ENCODE assay signal across 20 mouse cellular contexts in genomic region chr8:88948981-88949380, GRCm38 (mm10).
A peak's percentile ranks its signal among the peaks of the same experiment; 100 is the strongest.
DNase-seq lines count a peak whose midpoint lies in the region; ATAC-seq and TF ChIP-seq lines count a peak whose summit lies in the region.
"Had no signal": no experiment of that assay in that cellular context is flagged by ENCODE, and none has a peak within 500 bp of the region (broad histone marks: within the 10 kb centered on the region; RNA-seq: fewer than 3 reads in every experiment).

No protein-coding gene starts in this region.

- H3K27ac ChIP-seq in forebrain, postnatal 0 days (ENCODE audit: low read depth, low read length): no peak overlapping the region
- no peak overlapping the region for H3K27ac ChIP-seq in forebrain, embryonic 16.5 days (ENCODE audit: low read length)
- H3K27ac ChIP-seq in hindbrain, postnatal 0 days: no peak overlapping the region
- H3K27ac ChIP-seq in hindbrain, embryonic 13.5 days: no peak overlapping the region
- H3K27ac ChIP-seq in hindbrain, embryonic 16.5 days (ENCODE audit: low read depth, low read length): no peak overlapping the region
- no peak overlapping the region for H3K27ac ChIP-seq in lung, postnatal 0 days (ENCODE audit: low read length)
- H3K27ac ChIP-seq: embryonic facial prominence, embryonic 12.5 days; heart, embryonic 13.5 days; kidney, postnatal 0 days; liver, embryonic 14.5 days had no signal

- no peaks in the 10 kb centered on the region for H3K27me3 ChIP-seq in forebrain, postnatal 0 days (ENCODE audit: insufficient read depth, low read length)
- no peaks in the 10 kb centered on the region for H3K27me3 ChIP-seq in forebrain, embryonic 16.5 days (replicated peaks; ENCODE audit: control insufficient read depth, insufficient read depth, low read length)
- H3K27me3 ChIP-seq in hindbrain, postnatal 0 days (ENCODE audit: insufficient read depth, low read length): no peaks in the 10 kb centered on the region
- H3K27me3 ChIP-seq in hindbrain, embryonic 13.5 days: peaks cover 3% of the 10 kb centered on the region; the same call in 1 of the 2 replicates
- no peaks in the 10 kb centered on the region for H3K27me3 ChIP-seq in megakaryocyte, embryonic 14.5 days (replicated peaks)
- H3K27me3 ChIP-seq in hindbrain, embryonic 16.5 days (replicated peaks; ENCODE audit: control insufficient read depth, insufficient read depth, low read length): no peaks in the 10 kb centered on the region
- H3K27me3 ChIP-seq in lung, postnatal 0 days (replicated peaks; ENCODE audit: insufficient read depth, low read length): no peaks in the 10 kb centered on the region
- H3K27me3 ChIP-seq: CH12.LX; embryonic facial prominence, embryonic 12.5 days; Patski had no signal

- H3K4me3 ChIP-seq in forebrain, postnatal 0 days (ENCODE audit: low read depth, low read length): no peak overlapping the region
- H3K4me3 ChIP-seq in forebrain, embryonic 16.5 days (replicated peaks; ENCODE audit: low read length): no peak overlapping the region
- no peak overlapping the region for H3K4me3 ChIP-seq in hindbrain, postnatal 0 days (ENCODE audit: low read length)
- no peak overlapping the region for H3K4me3 ChIP-seq in hindbrain, embryonic 13.5 days
- H3K4me3 ChIP-seq in megakaryocyte, embryonic 14.5 days (replicated peaks): peak overlapping the region; percentile 23
- no peak overlapping the region for H3K4me3 ChIP-seq in hindbrain, embryonic 16.5 days (ENCODE audit: low read length)
- H3K4me3 ChIP-seq in lung, postnatal 0 days (ENCODE audit: low read depth, low read length): no peak overlapping the region
- H3K4me3 ChIP-seq: embryonic facial prominence, embryonic 12.5 days; heart, embryonic 13.5 days had no signal

- peak; percentile 32; the same call in 1 of the 2 replicates for ATAC-seq in forebrain, postnatal 0 days
- no peak for ATAC-seq in forebrain, embryonic 16.5 days
- no peak for ATAC-seq in hindbrain, postnatal 0 days
- ATAC-seq in hindbrain, embryonic 13.5 days (ENCODE audit: low FRiP score): no peak
- no peak for ATAC-seq in megakaryocyte, adult 5-6 weeks (ENCODE audit: poor library complexity, severe bottlenecking)
- ATAC-seq in hindbrain, embryonic 16.5 days: no peak
- ATAC-seq in lung, postnatal 0 days: no peak
- ATAC-seq: Patski had no signal

- no peak for TF ChIP-seq CTCF in forebrain, postnatal 0 days (IDR thresholded peaks at IDR 0.05; ENCODE audit: low read depth)
- TF ChIP-seq CTCF in hindbrain, postnatal 0 days (IDR thresholded peaks at IDR 0.05; ENCODE audit: low read depth): no peak
- no peak for TF ChIP-seq CTCF in lung, postnatal 0 days (IDR thresholded peaks at IDR 0.05)

- no peaks in the 10 kb centered on the region for H3K9me3 ChIP-seq in forebrain, postnatal 0 days (ENCODE audit: low read length)
- no peaks in the 10 kb centered on the region for H3K9me3 ChIP-seq in forebrain, embryonic 16.5 days (ENCODE audit: control insufficient read depth, low read length)
- H3K9me3 ChIP-seq in hindbrain, postnatal 0 days (ENCODE audit: low read length): no peaks in the 10 kb centered on the region
- H3K9me3 ChIP-seq in hindbrain, embryonic 13.5 days: peaks cover 3% of the 10 kb centered on the region
- H3K9me3 ChIP-seq in megakaryocyte, embryonic 14.5 days: peaks cover 34% of the 10 kb centered on the region
- H3K9me3 ChIP-seq in hindbrain, embryonic 16.5 days (ENCODE audit: control insufficient read depth, low read length): peaks cover 5% of the 10 kb centered on the region
- H3K9me3 ChIP-seq in lung, postnatal 0 days (ENCODE audit: low read length): no peaks in the 10 kb centered on the region
- H3K9me3 ChIP-seq: heart, embryonic 13.5 days had no signal

- TF ChIP-seq EP300 in lung, postnatal 0 days (IDR thresholded peaks at IDR 0.05): no peak

- H3K4me2 ChIP-seq in forebrain, postnatal 0 days (ENCODE audit: low read depth): no peak overlapping the region
- no peak overlapping the region for H3K4me2 ChIP-seq in forebrain, embryonic 16.5 days (ENCODE audit: low read length)
- no peak overlapping the region for H3K4me2 ChIP-seq in hindbrain, postnatal 0 days (ENCODE audit: low read depth, low read length)
- no peak overlapping the region for H3K4me2 ChIP-seq in hindbrain, embryonic 13.5 days
- H3K4me2 ChIP-seq in hindbrain, embryonic 16.5 days (ENCODE audit: low read length): no peak overlapping the region
- no peak overlapping the region for H3K4me2 ChIP-seq in lung, postnatal 0 days (replicated peaks; ENCODE audit: low read depth, low read length)
- H3K4me2 ChIP-seq: embryonic facial prominence, embryonic 12.5 days; heart, embryonic 13.5 days; midbrain, embryonic 11.5 days had no signal

- DNase-seq in forebrain, postnatal 0 days: peak; percentile 53
- DNase-seq in hindbrain, postnatal 0 days (ENCODE audit: low spot score): peak; percentile 23
- no peak for DNase-seq in lung, postnatal 0 days (ENCODE audit: low spot score)
- DNase-seq: cerebellum, adult 11 months; lung, postnatal 14 days; retina, postnatal 1 day; spleen, adult 18-20 months; thymus, postnatal 25 days had no signal

- no peak overlapping the region for H3K9ac ChIP-seq in forebrain, postnatal 0 days
- no peak overlapping the region for H3K9ac ChIP-seq in forebrain, embryonic 16.5 days (replicated peaks; ENCODE audit: low read depth, low read length)
- no peak overlapping the region for H3K9ac ChIP-seq in hindbrain, postnatal 0 days (replicated peaks; ENCODE audit: low read length)
- no peak overlapping the region for H3K9ac ChIP-seq in hindbrain, embryonic 13.5 days
- H3K9ac ChIP-seq in hindbrain, embryonic 16.5 days (ENCODE audit: low read depth, low read length): no peak overlapping the region
- no peak overlapping the region for H3K9ac ChIP-seq in lung, postnatal 0 days (replicated peaks; ENCODE audit: low read depth)
- H3K9ac ChIP-seq: embryonic facial prominence, embryonic 12.5 days; heart, embryonic 13.5 days; liver, embryonic 14.5 days had no signal

- H3K4me1 ChIP-seq in forebrain, postnatal 0 days (ENCODE audit: insufficient read depth): no peaks in the 10 kb centered on the region
- H3K4me1 ChIP-seq in forebrain, embryonic 16.5 days (replicated peaks; ENCODE audit: control insufficient read depth, insufficient read depth, low read length): no peaks in the 10 kb centered on the region
- no peaks in the 10 kb centered on the region for H3K4me1 ChIP-seq in hindbrain, postnatal 0 days (ENCODE audit: insufficient read depth, low read length)
- 0 out of 2 replicates have a peak, but pooled peaks cover 3% of the 10 kb centered on the region for H3K4me1 ChIP-seq in hindbrain, embryonic 13.5 days (replicated peaks)
- H3K4me1 ChIP-seq in megakaryocyte, embryonic 14.5 days: no peaks in the 10 kb centered on the region
- no peaks in the 10 kb centered on the region for H3K4me1 ChIP-seq in hindbrain, embryonic 16.5 days (ENCODE audit: control insufficient read depth, insufficient read depth, low read depth, low read length)
- no peaks in the 10 kb centered on the region for H3K4me1 ChIP-seq in lung, postnatal 0 days (ENCODE audit: insufficient read depth, low read depth, low read length)
- H3K4me1 ChIP-seq: embryonic facial prominence, embryonic 12.5 days had no signal

- H3K36me3 ChIP-seq in forebrain, postnatal 0 days (ENCODE audit: insufficient read depth): no peaks in the 10 kb centered on the region
- no peaks in the 10 kb centered on the region for H3K36me3 ChIP-seq in forebrain, embryonic 16.5 days (ENCODE audit: control insufficient read depth, insufficient read depth)
- H3K36me3 ChIP-seq in hindbrain, postnatal 0 days (ENCODE audit: insufficient read depth, low read length): no peaks in the 10 kb centered on the region
- no peaks in the 10 kb centered on the region for H3K36me3 ChIP-seq in hindbrain, embryonic 13.5 days
- H3K36me3 ChIP-seq in megakaryocyte, embryonic 14.5 days (replicated peaks; ENCODE audit: low read length): no peaks in the 10 kb centered on the region
- H3K36me3 ChIP-seq in hindbrain, embryonic 16.5 days (ENCODE audit: control insufficient read depth, insufficient read depth, low read length): no peaks in the 10 kb centered on the region
- H3K36me3 ChIP-seq in lung, postnatal 0 days (ENCODE audit: insufficient read depth, low read length): no peaks in the 10 kb centered on the region
- H3K36me3 ChIP-seq: embryonic facial prominence, embryonic 12.5 days; heart, embryonic 13.5 days had no signal

- 65% methylated on average over 16 of the region's 16 CpGs for WGBS in forebrain, postnatal 0 days
- WGBS in forebrain, embryonic 16.5 days: 73% methylated on average over 16 of the region's 16 CpGs
- 70% methylated on average over 16 of the region's 16 CpGs for WGBS in hindbrain, postnatal 0 days
- 79% methylated on average over 16 of the region's 16 CpGs for WGBS in hindbrain, embryonic 13.5 days
- 68% methylated on average over 16 of the region's 16 CpGs for WGBS in hindbrain, embryonic 16.5 days
- WGBS in lung, postnatal 0 days: 71% methylated on average over 16 of the region's 16 CpGs
